ENCODE assay signal across 8 mouse cellular contexts in the genomic region with DNA sequence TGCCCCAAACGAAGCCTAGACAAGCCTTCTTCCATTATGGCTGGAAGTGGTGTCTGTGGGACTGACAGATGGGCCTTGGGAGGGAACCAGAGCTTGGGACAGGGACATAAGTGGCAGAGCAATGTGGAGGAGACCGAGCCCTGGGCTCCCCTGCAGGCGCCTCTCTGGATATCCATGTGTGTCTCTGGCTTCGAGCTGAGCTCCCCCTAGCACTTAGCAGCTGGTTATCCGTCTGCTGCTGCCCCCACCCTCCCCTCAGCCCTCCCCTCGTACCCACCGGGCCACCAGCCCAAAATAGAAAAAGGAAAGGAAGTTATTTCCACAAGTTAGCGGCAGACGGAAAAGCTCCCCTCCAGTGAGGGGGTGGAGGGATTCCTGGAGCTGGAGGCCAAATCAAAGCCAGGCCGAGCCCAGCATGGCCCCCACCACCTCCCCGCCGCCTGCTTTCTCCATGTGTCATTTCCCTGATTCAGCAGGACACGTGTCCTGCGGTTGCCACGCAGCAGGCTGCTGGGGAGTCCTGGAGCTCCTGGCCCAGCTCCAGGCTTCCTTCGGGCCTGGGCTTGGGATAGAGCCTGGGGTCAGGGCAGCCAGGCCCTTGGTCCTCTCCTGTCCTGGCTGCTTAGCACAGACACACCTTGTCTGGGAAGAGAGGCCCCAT. TPM values are rescaled to one million over a fixed set of nuclear protein-coding genes. Genes with fewer than 3 reads are reported as not detected.
DNase-seq lines count a peak whose midpoint lies in the region; ATAC-seq and TF ChIP-seq lines count a peak whose summit lies in the region.

No protein-coding gene starts in this region.

- no peak overlapping the region for H3K4me3 ChIP-seq in embryonic facial prominence, embryonic 12.5 days
- no peak overlapping the region for H3K4me3 ChIP-seq in myocyte

- peak overlapping the region; percentile 89 for H3K27ac ChIP-seq in embryonic facial prominence, embryonic 12.5 days

- no peak for TF ChIP-seq POLR2A in myocyte (IDR thresholded peaks at IDR 0.05; ENCODE audit: insufficient read length, low read depth)

- peak overlapping the region; percentile 32 for H3K4me2 ChIP-seq in embryonic facial prominence, embryonic 12.5 days (replicated peaks)
- peak overlapping the region; percentile 79 for H3K4me2 ChIP-seq in myocyte (ENCODE audit: low read depth)

- H3ac ChIP-seq in myocyte (ENCODE audit: control insufficient read depth, insufficient read length) = no peak overlapping the region

- peaks cover 35% of the 10 kb centered on the region for H3K4me1 ChIP-seq in embryonic facial prominence, embryonic 12.5 days

- peak; percentile 69 for DNase-seq in ovary, adult 18-20 months (ENCODE audit: low spot score)
- DNase-seq in ovary, postnatal 10 days (ENCODE audit: low spot score) = no peak
- peak; percentile 90 for DNase-seq in heart, adult 8-10 months (ENCODE audit: low spot score)
- DNase-seq in kidney, adult 11 months = peak; percentile 88
- DNase-seq in liver = peak; percentile 60

- H3K79me2 ChIP-seq in myocyte (ENCODE audit: control insufficient read depth, insufficient read depth) = no peaks in the 10 kb centered on the region

- peak; percentile 82 for ATAC-seq in embryonic facial prominence, embryonic 12.5 days (ENCODE audit: insufficient number of reproducible peaks, insufficient read depth, low FRiP score, low TSS enrichment)
- ATAC-seq in megakaryocyte-erythroid progenitor cell, adult 5-6 weeks (replicated peaks; ENCODE audit: low FRiP score, low TSS enrichment, poor library complexity, severe bottlenecking) = no peak

- H3K36me3 ChIP-seq in embryonic facial prominence, embryonic 12.5 days = peaks cover 40% of the 10 kb centered on the region
- H3K36me3 ChIP-seq in myocyte (ENCODE audit: control insufficient read depth, insufficient read depth) = peaks cover 6% of the 10 kb centered on the region

- WGBS in embryonic facial prominence, embryonic 12.5 days = 4% methylated on average over 16 of the region's 16 CpGs

- H3K9me3 ChIP-seq in embryonic facial prominence, embryonic 12.5 days = no peaks in the 10 kb centered on the region

- peak overlapping the region; percentile 10 for H3K9ac ChIP-seq in embryonic facial prominence, embryonic 12.5 days

- H3K27me3 ChIP-seq in embryonic facial prominence, embryonic 12.5 days = no peaks in the 10 kb centered on the region
- H3K27me3 ChIP-seq in myocyte (ENCODE audit: control insufficient read depth, insufficient read depth, insufficient read length) = no peaks in the 10 kb centered on the region

TF ChIP-seq in myocyte, 11 proteins besides CTCF, POLR2A, EP300 and RAD21:
- TF ChIP-seq TCF12 (IDR thresholded peaks at IDR 0.05; ENCODE audit: insufficient read depth, poor library complexity, severe bottlenecking) (peak; percentile 51), MYOG (IDR thresholded peaks at IDR 0.05; ENCODE audit: control insufficient read depth in 1 of 3, insufficient read depth in 1 of 3, insufficient read length in 2 of 3, low read depth in 2 of 3) (peak in 2 of 3 experiments; percentile 89 to 90), MYOD1 (IDR thresholded peaks at IDR 0.05; ENCODE audit: control insufficient read depth in 1 of 3, insufficient read length in 2 of 3, low read depth in 2 of 3) (peak in 2 of 3 experiments; percentile 79 to 83), TCF3 (IDR thresholded peaks at IDR 0.05; ENCODE audit: insufficient read length, low read depth) (peak; percentile 71), USF1 (IDR thresholded peaks at IDR 0.05; ENCODE audit: low read depth) (peak; percentile 91), MAX (IDR thresholded peaks at IDR 0.05; ENCODE audit: low read depth) (no peak), E2F4 (IDR thresholded peaks at IDR 0.05; ENCODE audit: insufficient read depth) (no peak), CEBPB (IDR thresholded peaks at IDR 0.05; ENCODE audit: insufficient read depth, poor library complexity, severe bottlenecking) (0 out of 2 replicates have a peak, but pooled peaks have one; percentile 22)

RNA-seq across cellular contexts. Expression of a gene that starts 23.1 kb away (rescaled TPM):
- 63.2 and 65.3 TPM in 2 replicates for polyA plus RNA-seq in embryonic facial prominence, embryonic 12.5 days (2016; fragmentation: Nextera tagmentation; extraction: Ambion mirVana)
- 100 to 1,000 TPM; 301 to 345 (median 322) TPM for total RNA-seq in heart, adult 8-10 months (2022)
- 319 TPM for polyA plus RNA-seq in myocyte (2012; fragmentation: generic; extraction: Trizol)
- 78.6 and 78.8 TPM in 2 replicates for total RNA-seq in megakaryocyte-erythroid progenitor cell, adult 5-6 weeks (2014; fragmentation: Nextera tagmentation)
- 58.9 and 154 TPM in 2 replicates for total RNA-seq in megakaryocyte-erythroid progenitor cell, adult 5-6 weeks (2017)
